Mouse (Mus musculus): ENCODE results near the gene Kif1b. TPM values are rescaled to one million over a fixed set of nuclear protein-coding genes. Genes with fewer than 3 reads are reported as not detected.

Gene Kif1b
- polyA plus RNA-seq, 1 experiment from 2014 or later: 141 TPM

DNA sequence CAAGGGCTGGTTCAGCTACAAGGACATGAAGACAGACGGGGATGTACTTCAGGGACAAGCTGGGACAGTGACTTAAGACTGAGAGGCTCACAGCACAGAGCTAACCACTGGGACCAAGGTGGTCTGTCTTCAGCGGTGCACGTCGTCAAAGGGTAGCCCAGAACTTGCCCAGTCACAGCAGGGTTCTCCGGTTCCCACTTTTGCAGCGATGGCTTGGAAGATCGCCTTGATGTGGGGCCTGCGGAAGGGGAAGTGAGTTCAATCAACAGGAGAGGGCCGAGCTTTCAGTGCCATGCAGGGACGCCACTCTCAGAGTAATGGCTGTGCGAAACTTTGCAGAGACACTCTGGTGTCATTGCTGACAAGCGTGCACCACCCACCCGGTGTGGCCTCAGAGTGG lies 147.6 kb downstream of the Kif1b start:
- Histone ChIP-seq H3K4me3 (no peak overlapping the region), H3K27me3 (no peaks in the 10 kb centered on the region), H3K4me2 (replicated peaks) (no peak overlapping the region), H3K9ac (replicated peaks) (no peak overlapping the region), H3K9me3 (no peaks in the 10 kb centered on the region), H3K27ac (replicated peaks) (no peak overlapping the region), H3K36me3 (peaks cover 87% of the 10 kb centered on the region), H3K4me1 (no peaks in the 10 kb centered on the region)
- WGBS: 88% methylated on average over 13 of the region's 13 CpGs
- no peak for ATAC-seq (ENCODE audit: low FRiP score, low read depth)

DNA sequence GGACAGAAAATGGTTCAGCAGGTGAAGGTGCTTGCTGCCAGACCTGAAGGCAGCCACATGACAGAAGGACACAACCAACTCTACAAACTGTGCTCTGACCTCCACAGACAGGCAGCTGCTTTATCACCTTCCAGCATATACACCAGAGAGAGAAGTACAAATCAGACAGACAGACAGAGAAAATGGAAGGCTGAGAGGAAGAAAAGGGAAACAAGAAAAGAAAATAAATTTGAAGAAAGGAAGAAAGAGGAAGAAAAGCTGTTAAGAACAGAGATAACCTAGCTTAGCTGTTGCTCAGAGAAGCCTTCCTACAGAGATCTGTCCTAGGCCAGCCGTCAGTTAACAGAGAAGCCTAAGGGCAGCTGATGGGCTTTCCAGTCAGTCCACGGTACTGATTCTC lies 148.3 kb downstream of the Kif1b start:
- Histone ChIP-seq H3K36me3 (peaks cover 91% of the 10 kb centered on the region), H3K9ac (replicated peaks) (no peak overlapping the region)
- WGBS: 76% methylated on average over 2 of the region's 2 CpGs

DNA sequence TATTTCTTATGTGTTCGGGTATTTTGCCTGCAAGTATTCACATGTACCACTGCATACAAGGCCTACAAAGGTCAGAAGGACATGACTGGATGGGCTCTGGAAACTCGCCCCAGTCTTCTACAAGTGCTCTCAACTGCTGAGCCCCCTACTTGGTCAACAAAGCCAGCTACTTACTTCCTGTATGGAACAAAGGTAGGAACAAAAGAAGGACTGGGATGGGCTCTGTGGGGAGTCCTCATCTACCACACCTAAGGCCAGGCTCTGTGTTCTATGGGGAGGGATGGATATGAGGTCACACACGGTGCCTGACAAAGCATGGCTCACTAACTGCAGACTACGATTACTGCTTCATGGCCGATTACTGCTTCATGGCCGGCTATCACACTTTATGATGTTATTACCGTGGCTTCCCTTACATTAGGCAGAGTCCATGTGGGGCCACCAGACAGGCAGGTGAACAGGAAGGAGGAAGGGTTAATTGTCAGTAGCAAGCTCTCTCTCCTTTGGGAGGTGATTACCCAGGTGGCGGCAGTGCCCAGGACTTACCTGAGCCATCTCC lies 150.0 kb downstream of the Kif1b start:
- WGBS: 93% methylated on average over 8 of the region's 8 CpGs

More for the DNA sequence above, 148.3 kb downstream of the Kif1b start:
- Histone ChIP-seq H3K9me3 (no peaks in the 10 kb centered on the region), H3K27ac (replicated peaks) (no peak overlapping the region), H3K4me1 (no peaks in the 10 kb centered on the region), H3K27me3 (no peaks in the 10 kb centered on the region), H3K4me2 (replicated peaks) (no peak overlapping the region), H3K4me3 (no peak overlapping the region)
- ATAC-seq (ENCODE audit: low FRiP score, low read depth): no peak

DNA sequence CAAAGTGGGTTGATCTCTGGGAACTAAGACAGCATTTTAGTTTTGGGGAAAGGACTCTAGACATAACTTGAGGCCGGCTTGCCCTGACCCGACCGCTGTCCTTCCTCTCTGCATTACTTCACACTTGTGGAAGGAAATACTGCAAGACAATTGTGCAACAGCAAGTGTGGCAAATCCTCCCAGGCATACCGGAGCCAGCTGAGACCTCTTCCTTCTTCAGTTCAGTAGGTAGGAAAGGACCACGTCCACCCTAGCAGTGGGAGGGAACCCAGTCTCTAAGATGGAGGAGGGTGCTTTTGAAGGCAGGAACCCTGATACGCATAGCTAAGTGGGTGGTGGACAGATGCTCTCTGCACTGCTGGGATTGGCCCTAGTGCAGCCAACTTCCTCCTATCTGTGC lies 151.8 kb downstream of the Kif1b start:
- H3K4me1 ChIP-seq: no peaks in the 10 kb centered on the region
- 93% methylated on average over 6 of the region's 6 CpGs for WGBS
- H3K4me2 ChIP-seq (replicated peaks): no peak overlapping the region
- H3K27ac ChIP-seq (replicated peaks): no peak overlapping the region
- H3K36me3 ChIP-seq: peaks cover 99% of the 10 kb centered on the region
- 0 out of 2 replicates have a peak, but pooled peaks cover 3% of the 10 kb centered on the region for H3K9me3 ChIP-seq
- no peak overlapping the region for H3K9ac ChIP-seq (replicated peaks)
- no peaks in the 10 kb centered on the region for H3K27me3 ChIP-seq
- no peak for ATAC-seq (ENCODE audit: low FRiP score, low read depth)
- H3K4me3 ChIP-seq: no peak overlapping the region

More for the DNA sequence above, 150.0 kb downstream of the Kif1b start:
- Histone ChIP-seq H3K4me1 (no peaks in the 10 kb centered on the region), H3K27ac (replicated peaks) (no peak overlapping the region), H3K27me3 (no peaks in the 10 kb centered on the region), H3K36me3 (peaks cover 99% of the 10 kb centered on the region), H3K4me3 (no peak overlapping the region), H3K9ac (replicated peaks) (no peak overlapping the region), H3K9me3 (no peaks in the 10 kb centered on the region), H3K4me2 (replicated peaks) (no peak overlapping the region)
- ATAC-seq (ENCODE audit: low FRiP score, low read depth): no peak

- no peak for ATAC-seq (ENCODE audit: low FRiP score, low read depth)
- no peaks in the 10 kb centered on the region for H3K27me3 ChIP-seq
- no peak overlapping the region for H3K9ac ChIP-seq (replicated peaks)
- H3K4me1 ChIP-seq: no peaks in the 10 kb centered on the region
- H3K4me3 ChIP-seq: no peak overlapping the region
- H3K27ac ChIP-seq (replicated peaks): no peak overlapping the region
- WGBS: 98% methylated on average over 7 of the region's 7 CpGs
- H3K9me3 ChIP-seq: 0 out of 2 replicates have a peak, but pooled peaks cover 3% of the 10 kb centered on the region
- H3K36me3 ChIP-seq: peaks cover 99% of the 10 kb centered on the region
- H3K4me2 ChIP-seq (replicated peaks): no peak overlapping the region
Observed at GRCm38 (mm10) chr4:149154859-149155258, 152.6 kb downstream of the Kif1b start.

GRCm38 (mm10) chr4:149150721-149151120 lies 156.8 kb downstream of the Kif1b start:
- peaks cover 64% of the 10 kb centered on the region for H3K36me3 ChIP-seq
- WGBS: 93% methylated on average over 11 of the region's 11 CpGs

GRCm38 (mm10) chr4:149150256-149150655 lies 157.2 kb downstream of the Kif1b start:
- Histone ChIP-seq H3K27me3 (no peaks in the 10 kb centered on the region), H3K36me3 (peaks cover 59% of the 10 kb centered on the region), H3K4me3 (no peak overlapping the region), H3K9ac (replicated peaks) (no peak overlapping the region), H3K27ac (replicated peaks) (no peak overlapping the region), H3K9me3 (0 out of 2 replicates have a peak, but pooled peaks cover 3% of the 10 kb centered on the region), H3K4me1 (no peaks in the 10 kb centered on the region), H3K4me2 (replicated peaks) (no peak overlapping the region)
- WGBS: 84% methylated on average over 11 of the region's 11 CpGs
- no peak for ATAC-seq (ENCODE audit: low FRiP score, low read depth)

More at GRCm38 (mm10) chr4:149150721-149151120, 156.8 kb downstream of the Kif1b start:
- H3K9me3 ChIP-seq: 0 out of 2 replicates have a peak, but pooled peaks cover 3% of the 10 kb centered on the region
- H3K9ac ChIP-seq (replicated peaks): no peak overlapping the region
- no peaks in the 10 kb centered on the region for H3K4me1 ChIP-seq
- no peak overlapping the region for H3K4me3 ChIP-seq
- H3K4me2 ChIP-seq (replicated peaks): no peak overlapping the region
- H3K27ac ChIP-seq (replicated peaks): no peak overlapping the region
- H3K27me3 ChIP-seq: no peaks in the 10 kb centered on the region
- ATAC-seq (ENCODE audit: low FRiP score, low read depth): no peak

- H3K27me3 ChIP-seq: no peaks in the 10 kb centered on the region
- H3K4me3 ChIP-seq: no peak overlapping the region
- WGBS: 77% methylated on average over 7 of the region's 7 CpGs
- no peaks in the 10 kb centered on the region for H3K4me1 ChIP-seq
- H3K27ac ChIP-seq (replicated peaks): no peak overlapping the region
- H3K9me3 ChIP-seq: 0 out of 2 replicates have a peak, but pooled peaks cover 3% of the 10 kb centered on the region
- peaks cover 53% of the 10 kb centered on the region for H3K36me3 ChIP-seq
- H3K4me2 ChIP-seq (replicated peaks): no peak overlapping the region
- H3K9ac ChIP-seq (replicated peaks): no peak overlapping the region
- ATAC-seq (ENCODE audit: low FRiP score, low read depth): no peak
Observed at GRCm38 (mm10) chr4:149149611-149150010, 157.9 kb downstream of the Kif1b start.

GRCm38 (mm10) chr4:149149196-149149595 lies 158.3 kb downstream of the Kif1b start:
- WGBS: 84% methylated on average over 9 of the region's 9 CpGs
- no peak overlapping the region for H3K27ac ChIP-seq (replicated peaks)
- H3K27me3 ChIP-seq: no peaks in the 10 kb centered on the region
- peaks cover 49% of the 10 kb centered on the region for H3K36me3 ChIP-seq
- H3K9me3 ChIP-seq: 0 out of 2 replicates have a peak, but pooled peaks cover 3% of the 10 kb centered on the region
- no peaks in the 10 kb centered on the region for H3K4me1 ChIP-seq
- no peak for ATAC-seq (ENCODE audit: low FRiP score, low read depth)
- H3K9ac ChIP-seq (replicated peaks): no peak overlapping the region
- H3K4me2 ChIP-seq (replicated peaks): no peak overlapping the region
- H3K4me3 ChIP-seq: no peak overlapping the region

DNA sequence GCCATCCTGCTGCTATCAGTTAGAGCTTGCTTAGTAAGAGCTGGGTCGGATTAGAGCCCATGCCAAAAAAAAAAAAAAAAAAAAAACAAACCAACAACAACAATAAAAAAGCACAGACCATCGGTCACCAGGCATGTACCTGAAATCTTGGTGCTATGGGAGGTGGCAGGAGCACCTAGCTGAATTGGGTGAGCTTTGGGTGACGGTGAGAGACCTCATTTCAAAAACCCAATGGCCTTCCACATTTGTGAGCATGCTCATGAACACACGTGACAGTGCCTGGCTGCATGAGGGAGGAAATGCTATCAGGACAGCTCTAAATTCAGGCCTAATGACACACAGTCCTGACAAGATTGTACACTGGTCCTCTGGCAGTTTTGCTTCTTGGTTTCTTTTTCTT lies 159.4 kb downstream of the Kif1b start:
- Histone ChIP-seq H3K27ac (replicated peaks) (no peak overlapping the region), H3K36me3 (peaks cover 38% of the 10 kb centered on the region), H3K27me3 (no peaks in the 10 kb centered on the region), H3K4me1 (no peaks in the 10 kb centered on the region), H3K4me3 (no peak overlapping the region), H3K9ac (replicated peaks) (no peak overlapping the region), H3K9me3 (0 out of 2 replicates have a peak, but pooled peaks cover 3% of the 10 kb centered on the region), H3K4me2 (replicated peaks) (no peak overlapping the region)
- no peak for ATAC-seq (ENCODE audit: low FRiP score, low read depth)
- 77% methylated on average over 4 of the region's 4 CpGs for WGBS

- Histone ChIP-seq H3K36me3 (peaks cover 32% of the 10 kb centered on the region), H3K27me3 (no peaks in the 10 kb centered on the region), H3K27ac (replicated peaks) (no peak overlapping the region), H3K9me3 (0 out of 2 replicates have a peak, but pooled peaks cover 3% of the 10 kb centered on the region), H3K4me1 (no peaks in the 10 kb centered on the region), H3K4me3 (no peak overlapping the region), H3K9ac (replicated peaks) (no peak overlapping the region), H3K4me2 (replicated peaks) (no peak overlapping the region)
- 89% methylated on average over 7 of the region's 7 CpGs for WGBS
- ATAC-seq (ENCODE audit: low FRiP score, low read depth): no peak
Observed at GRCm38 (mm10) chr4:149147528-149147927, 160.0 kb downstream of the Kif1b start.

GRCm38 (mm10) chr4:149145151-149145550 lies 162.3 kb downstream of the Kif1b start:
- Histone ChIP-seq H3K4me2 (replicated peaks) (no peak overlapping the region), H3K27ac (replicated peaks) (no peak overlapping the region), H3K4me1 (no peaks in the 10 kb centered on the region), H3K9me3 (no peaks in the 10 kb centered on the region), H3K9ac (replicated peaks) (no peak overlapping the region), H3K27me3 (no peaks in the 10 kb centered on the region), H3K4me3 (no peak overlapping the region), H3K36me3 (peaks cover 8% of the 10 kb centered on the region)
- ATAC-seq (ENCODE audit: low FRiP score, low read depth): no peak
- WGBS: 75% methylated on average over 4 of the region's 4 CpGs

- peak; percentile 87 for ATAC-seq (ENCODE audit: low FRiP score, low read depth)
- Histone ChIP-seq H3K9me3 (no peaks in the 10 kb centered on the region), H3K4me1 (no peaks in the 10 kb centered on the region), H3K4me3 (no peak overlapping the region), H3K36me3 (peaks cover 1% of the 10 kb centered on the region), H3K4me2 (replicated peaks) (no peak overlapping the region), H3K27ac (replicated peaks) (0 out of 2 replicates have a peak overlapping the region, but pooled peaks have one; percentile 11), H3K9ac (replicated peaks) (no peak overlapping the region), H3K27me3 (no peaks in the 10 kb centered on the region)
- WGBS: 6% methylated on average over 3 of the region's 3 CpGs
Observed at GRCm38 (mm10) chr4:149144459-149144858, 163.0 kb downstream of the Kif1b start.

All from midbrain, embryonic 12.5 days (tissue).